Mouse (Mus musculus) frontal cortex, postnatal 25 days (tissue): Measurements from ENCODE around the gene Tmem39a.

Source experiments
- DNase-seq, 2 experiments: peaks; one replicate each; pipeline ENCODE4 v3.0.0; 2022; ENCODE audit warnings: low spot score in 2 of 2

The Tmem39a gene

DNA sequence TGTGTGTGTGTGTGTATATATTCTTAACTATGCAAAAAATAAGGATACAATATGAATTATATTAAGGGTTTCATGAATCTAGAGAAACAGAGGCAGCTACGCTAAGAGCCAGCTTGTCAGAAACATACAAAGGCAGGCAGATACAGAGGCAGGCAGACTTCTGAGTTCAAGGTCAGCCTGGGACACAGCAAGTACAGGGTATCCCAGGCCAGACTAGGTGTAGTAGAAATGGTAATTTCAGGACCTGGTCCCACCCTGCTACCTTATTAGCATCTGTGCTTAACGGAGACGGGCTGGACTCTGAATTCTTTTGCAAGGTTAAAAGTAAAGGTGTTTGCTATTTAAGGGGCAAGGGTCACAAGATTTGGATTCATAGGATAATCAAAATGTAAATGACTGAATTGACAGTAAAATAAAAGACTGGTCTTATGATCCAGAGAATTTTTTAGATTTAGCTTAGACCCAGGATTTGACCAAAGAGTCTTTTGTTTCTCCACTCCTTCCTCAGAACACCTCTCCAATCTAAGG, at the start of gene Tmem39a:
Tmem39a (plus strand) TSS at position 478 of the 528 bp plus-strand sequence.
- no peak for DNase-seq

DNA sequence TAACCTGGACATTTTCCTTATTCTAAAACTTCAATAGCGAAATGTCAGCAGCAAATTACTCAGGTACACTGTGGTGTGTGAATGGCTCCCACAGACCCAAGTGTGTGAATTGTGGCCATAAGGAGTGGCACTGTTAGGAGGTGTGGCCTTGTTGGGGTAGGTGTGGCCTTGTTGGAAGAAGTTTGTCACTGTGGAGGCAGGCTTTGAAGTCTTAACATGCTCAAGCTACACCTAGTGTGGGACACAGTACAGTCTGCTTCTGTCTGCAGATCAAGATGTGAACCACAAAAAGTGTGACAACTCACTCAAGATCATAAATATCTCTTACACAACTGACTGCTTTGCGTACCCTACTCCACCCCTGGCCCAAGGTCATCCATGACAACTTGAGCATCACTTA, 47.7 kb upstream of the Tmem39a start:
- no peak for DNase-seq

DNA sequence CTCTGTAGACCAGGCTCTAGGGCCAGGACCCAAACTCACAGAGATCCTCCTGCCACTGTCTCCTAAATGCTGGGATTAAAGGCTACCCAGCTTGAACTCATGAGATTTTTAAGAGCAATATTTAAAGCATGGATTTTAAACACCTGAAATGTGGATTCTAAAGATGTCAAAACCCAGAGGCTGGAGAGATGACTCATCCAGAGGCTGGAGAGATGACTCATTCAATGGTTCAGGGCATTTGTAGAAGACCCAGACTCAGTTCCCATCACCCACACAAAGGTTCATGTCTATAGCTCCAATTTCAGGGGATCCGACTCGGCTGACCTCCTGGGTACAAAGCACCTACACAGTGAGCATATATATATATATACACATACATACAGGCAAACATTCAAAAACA, 39.4 kb upstream of the Tmem39a start:
- no peak for DNase-seq

DNA sequence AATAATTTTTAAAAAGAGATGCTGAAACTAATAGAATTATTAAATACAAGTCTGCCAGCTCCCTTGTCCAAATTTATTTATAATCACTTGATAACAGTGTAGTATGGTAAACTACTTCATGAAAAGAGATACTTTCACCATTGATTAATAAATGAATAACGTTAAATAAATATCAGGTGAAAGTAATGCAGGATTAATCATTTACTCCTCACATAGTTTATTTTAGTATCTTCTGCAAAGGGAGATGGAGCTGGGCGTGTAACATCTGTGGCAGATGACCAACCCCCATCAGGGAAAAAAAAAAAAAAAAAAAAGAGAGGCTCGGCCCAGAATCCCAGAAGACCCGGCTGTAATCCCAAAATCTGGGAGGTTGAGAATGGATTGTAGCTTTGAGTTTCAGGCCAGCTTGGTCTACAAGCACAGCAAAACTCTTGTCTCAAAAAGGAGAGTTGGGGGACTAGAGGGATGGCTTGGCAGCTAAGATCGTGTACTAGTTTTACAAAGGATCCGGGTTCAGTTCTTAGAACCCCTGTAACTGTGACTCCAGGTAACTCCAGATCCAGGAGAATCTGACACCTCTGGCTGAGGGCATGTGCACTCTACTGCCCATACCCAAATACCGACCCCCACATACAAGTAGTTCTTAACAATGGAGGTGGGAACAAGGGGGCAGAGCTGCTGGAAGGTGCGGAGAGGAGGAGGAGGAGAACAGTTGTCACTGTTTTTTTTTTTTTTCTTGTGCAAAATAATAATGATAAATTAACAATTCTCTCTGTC, 37.1 kb upstream of the Tmem39a start:
- no peak for DNase-seq

DNA sequence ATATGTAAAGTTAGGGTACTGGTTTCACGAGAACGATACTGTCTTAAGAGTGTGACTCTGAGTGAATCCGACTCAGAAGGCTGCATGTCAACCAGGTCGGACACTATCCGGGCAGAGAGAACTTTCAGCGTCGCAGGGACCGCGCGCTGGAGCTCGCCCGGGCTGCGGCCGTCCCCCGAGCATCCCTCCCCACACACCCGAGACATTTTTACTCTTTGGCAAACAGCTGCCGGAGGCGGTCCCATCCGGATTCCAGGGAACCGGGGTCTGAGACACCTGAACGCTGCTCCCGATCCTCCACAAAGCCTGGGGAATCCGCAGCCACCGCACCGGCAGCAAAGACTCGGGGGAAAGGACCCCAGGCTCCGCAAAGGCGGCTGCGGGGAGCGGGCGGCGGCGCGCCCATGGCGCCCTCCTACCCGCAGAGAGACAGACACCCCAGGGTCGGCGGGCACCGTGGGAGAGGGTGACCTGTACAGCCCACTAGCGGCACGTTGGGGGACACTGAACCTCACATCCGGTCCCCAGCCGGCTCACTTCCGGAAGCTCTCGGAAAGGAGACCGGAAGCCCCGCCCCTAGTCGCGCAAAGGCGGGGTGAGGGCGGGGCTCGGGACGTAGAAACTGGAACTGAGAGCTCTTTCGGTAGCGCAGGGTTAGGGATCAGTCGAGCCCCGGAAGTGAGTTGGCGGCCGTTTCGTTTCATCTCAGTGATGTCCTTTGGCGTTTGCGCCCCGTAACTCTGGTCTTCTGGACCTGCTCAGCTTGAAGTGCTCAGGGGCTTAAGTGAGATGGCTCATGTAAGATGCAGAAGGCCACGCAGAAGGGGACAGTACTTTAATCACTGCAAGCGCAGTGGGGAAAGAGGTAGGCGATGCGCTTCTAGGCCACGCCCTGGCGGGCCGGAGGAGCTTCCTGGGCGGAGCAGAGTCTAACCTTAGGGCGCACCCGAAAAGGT, 36.1 kb upstream of the Tmem39a start, which contains the start of gene Timmdc1:
Timmdc1 (minus strand) TSS at position 535 of the 956 bp plus-strand sequence.
- peak; percentile 92 for DNase-seq

DNA sequence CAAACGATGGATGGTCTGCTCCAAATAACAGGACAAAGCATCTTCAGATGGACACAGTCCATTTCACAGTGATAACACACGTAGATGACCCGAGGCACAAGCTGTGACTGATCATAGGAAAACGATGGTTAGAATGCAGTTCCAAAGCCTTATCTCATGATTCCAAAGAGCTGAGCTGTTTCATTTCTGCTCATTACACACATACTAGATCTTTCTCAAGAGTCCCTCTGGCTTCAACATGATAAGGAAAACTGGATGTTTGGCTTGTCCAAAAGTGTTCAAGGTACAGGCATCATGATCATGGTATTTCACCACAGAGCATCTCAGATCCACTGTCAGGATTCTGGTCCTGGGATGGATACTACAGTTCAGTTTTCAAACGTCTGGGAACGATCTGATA, 32.2 kb upstream of the Tmem39a start:
- DNase-seq, result no peak

DNA sequence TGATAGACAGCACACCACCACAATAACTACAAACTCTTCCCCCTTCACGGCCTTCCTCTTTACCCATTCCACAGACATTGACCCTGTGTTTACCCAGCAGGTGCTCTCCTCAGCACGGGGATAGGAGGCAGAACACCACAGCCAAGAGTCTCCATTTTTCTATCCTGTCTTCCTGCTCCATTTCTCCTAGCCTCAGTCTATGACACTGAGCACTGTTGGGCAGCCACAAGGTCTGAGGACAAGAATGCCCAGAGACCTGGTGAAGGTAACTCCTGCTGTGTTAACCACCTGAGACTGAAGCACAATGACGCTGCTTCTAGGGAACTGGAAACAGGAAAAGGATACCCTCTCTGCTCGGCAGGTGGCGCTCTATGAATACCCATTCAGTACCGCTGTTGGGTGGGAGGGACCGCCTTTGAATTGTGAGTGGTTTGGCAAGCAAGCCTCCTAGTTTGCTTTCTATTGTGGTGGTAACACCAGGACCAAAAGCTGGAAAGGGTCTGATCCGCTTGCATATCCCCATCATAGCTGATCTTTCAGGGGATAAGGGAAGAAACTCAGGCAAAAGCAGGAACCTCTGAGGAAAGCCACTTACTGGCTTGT, 21.9 kb upstream of the Tmem39a start:
- DNase-seq, result peak; percentile 67 to 73

DNA sequence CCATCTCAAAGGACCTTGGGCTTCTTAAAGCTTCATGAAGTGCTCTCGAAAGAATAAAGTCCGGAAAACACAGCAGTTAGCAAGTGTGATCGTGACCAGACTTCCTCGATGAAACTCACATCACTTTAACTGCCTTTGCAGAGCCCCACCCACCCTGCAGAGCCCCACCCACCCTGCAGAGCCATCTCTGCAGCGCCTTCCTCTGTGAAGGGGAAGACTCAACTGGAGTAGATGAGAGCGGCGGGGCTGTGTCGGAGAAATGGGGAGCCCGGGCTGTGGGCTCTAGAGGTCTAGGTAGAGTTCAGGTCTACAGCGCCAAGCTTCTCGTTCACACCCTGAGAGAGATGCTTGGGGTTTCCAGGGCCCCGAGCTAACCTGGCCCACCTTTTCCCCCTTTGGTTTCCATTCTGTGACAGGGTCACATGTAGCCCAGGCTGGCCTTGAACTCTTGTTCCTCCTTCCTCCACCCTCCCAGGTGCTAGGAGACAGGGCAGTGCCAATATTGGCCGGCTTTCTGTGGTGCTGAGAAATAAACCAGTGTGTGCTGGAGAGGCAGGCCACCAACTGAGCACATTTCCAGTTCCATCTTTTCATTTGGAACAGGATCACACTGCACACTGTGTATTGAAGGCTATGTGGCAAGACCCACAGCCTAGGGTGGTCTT, 19.6 kb upstream of the Tmem39a start:
- no peak for DNase-seq

DNA sequence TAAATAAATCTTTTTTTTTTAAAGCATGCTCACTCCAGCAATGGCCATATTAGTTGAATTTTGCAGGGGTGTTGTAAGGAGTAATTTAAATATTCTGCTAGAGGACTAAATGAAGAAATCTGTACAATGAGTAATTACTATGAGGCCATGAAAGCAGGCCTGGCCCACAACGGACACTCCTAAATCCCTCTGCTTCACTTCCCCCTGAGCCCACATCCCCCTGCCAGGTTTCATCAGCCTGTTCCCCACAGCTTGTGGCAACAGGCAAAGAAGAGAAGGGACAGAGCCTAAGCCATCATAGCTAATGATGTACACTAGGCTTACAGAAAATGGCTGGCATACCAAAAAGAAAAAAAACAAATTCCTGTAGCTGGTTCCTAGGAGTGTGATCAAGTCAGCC, 10.5 kb upstream of the Tmem39a start:
- DNase-seq, result no peak

DNA sequence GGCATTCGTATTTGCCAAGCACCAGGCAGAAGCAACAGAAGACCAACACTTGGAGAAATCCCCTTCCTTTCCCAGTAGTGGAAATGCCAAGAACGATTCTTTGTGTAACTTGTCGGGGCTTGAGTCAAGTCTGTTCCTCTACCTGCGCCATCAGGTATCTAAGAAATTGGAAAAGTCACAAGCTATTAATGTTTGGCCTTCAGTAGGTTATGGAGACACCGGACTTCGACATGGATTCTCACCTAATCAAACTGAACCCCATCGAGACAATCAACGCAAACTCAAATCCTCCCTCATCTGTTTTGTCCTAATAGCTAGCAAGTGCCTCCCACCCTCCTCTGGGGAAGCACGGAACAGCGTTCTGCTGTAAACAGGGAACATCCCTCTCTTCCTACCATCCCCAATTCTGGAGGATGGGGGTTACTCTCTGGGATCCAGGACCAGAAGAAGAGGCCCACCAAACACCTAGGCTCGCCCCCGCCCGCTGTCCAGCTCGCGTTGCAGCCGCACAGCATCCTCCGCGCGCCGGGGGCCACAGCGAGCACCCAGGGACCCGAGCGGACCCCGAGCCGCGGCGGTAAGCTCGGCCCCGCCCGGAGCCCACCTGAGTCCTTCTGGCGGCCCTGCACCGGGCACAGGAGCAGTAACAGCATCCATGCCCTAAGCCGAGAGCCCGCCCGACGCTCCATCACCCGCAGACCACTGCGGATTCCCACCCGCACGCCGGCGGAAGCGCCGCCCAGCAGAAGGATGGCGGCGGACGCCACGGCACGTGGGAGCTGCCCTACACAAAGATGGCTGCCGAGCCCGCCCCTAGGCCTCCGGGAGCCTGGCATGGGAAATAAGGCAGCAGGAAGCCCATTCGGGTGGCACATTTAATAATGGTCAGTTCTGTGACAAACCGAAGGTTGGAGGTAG, 8.8 kb upstream of the Tmem39a start, which contains the start of gene Poglut1:
Poglut1 (minus strand) TSS at position 780 of the 918 bp plus-strand sequence.
- peak; percentile 68 to 70 for DNase-seq

DNA sequence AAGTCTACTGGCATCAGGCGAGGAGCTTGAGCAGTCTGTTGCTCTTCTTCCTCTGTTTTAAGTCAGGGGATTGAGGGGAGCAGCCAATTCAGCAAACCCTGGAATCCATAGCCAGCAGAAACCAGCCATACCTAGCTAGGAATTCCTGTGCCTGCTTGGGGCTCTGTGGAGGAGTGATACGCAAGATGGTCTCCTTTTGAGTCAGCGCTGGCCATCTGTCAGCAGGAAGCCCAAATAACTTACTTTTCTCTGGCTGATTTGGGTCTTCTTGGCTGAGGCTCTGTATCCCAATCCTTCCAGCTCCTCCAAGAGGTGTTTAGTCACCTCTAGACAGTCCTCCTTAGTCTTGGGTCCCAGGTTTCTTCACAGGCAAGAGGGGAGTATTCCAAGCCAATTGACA, 2.5 kb upstream of the Tmem39a start:
- DNase-seq, result no peak

DNA sequence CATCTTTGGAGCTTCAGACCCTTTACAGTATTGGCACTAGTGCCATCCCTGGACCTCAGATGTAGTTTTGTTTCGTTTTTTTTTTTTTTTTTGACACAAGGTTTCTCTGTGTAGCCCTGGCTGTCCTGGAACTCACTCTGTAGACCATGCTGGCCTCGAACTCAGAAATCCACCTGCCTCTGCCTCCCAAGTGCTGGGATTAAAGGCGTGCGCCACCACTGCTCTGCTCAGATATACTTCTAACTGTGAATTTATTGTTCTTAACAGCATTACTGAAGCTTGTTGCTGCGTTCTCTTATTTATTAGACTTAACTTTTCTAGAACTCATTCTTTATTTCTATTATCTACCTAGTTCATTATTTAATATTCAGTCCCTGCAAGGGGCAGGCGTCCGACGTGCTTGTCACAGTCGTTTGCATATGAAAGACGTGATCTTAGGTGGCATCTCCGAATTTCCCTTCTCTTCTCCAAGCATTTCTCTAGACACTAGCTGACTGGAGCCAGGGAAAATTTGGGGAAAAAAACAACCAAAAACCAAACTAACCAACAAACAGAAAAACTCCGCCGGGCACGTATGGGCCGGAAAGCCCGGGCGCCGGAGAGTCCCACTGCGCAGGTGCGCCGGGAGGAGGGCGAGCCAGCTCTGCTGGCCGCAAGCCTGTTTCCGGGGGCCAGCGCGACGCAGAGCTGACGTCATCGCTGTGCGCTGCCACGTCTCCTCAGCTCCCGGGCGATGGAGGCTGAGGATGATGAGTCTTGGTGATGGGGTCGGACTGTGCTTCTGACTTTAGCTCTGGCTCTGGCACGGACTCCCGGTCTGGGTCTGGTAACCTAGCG, 3.9 kb downstream of the Tmem39a start:
- peak; percentile 88 to 93 for DNase-seq

DNA sequence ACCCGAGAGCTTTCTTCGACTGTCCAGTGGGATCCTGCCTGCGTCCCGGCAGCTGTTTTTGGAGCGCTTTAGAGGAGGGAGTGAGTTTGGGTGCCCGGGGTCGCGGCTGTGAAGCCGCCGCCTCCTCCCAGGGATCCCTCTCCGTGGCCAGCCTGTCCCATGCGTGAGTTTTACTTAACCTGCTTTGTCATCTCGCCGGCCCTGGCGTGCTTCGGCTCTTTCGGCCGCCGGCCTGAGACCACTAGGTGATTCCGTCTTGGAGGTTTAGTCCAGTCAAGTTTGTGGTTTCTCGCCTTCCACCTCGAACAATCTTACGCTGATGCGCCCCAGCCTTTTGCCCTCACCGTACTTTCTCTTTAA, 4.5 kb downstream of the Tmem39a start:
- no peak for DNase-seq

DNA sequence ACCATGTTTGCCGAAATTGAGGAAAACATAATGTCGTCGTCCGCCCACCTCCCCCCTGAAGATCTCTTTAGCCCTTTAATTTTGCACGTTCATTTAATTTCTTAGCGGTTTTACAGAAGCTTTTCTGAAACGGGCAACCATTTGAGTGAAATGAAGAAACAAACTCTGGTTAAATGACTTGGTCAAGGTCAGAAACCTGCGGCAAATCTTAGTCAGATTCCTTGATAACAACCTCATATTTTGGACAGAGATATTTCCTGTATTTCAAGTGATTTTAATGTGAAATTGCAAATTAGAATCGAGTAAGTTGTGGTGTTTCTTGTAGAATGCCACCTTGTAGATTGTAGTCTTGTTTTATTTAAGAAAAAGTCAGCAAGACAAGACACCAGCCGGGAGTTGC, 5.0 kb downstream of the Tmem39a start:
- DNase-seq, result no peak

DNA sequence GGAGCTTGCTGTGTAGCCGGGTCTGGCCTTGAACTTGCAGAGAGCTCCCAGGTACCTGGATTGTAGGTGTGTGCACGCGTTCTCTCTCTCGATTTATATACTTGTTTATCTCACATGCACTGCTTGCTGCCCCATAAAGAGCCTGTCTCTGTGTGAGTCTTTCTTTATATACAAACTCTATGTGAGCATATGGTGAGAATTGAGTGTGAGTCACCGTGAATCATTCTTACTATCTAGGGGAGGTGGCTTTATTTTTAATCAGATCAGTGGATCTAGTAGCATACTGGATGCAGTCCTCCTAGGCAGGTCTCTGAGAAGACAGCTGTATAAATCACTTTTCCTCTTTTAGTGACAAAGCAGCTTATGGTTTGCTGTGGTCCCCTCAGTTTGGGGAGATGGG, 9.7 kb downstream of the Tmem39a start:
- DNase-seq, result no peak

DNA sequence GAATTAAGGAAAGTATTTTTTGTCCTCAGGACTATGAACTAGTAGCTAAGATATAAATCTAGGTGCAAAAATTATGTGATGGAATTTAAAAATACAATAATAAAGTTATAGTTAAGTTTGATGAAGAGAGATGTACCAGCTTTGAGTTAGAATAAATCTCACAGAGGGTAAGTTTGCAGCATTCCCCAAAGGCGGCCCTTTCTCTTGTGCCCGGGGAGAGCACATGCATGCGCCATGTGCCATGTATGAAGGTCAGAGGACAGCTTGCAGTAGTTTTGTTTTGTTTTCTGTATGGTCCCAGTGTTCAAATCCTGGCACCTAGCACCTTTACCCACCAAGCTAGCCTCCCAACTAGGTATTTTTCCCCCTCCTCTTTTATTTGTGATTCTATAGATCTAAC, 13.0 kb downstream of the Tmem39a start:
- DNase-seq, result no peak

DNA sequence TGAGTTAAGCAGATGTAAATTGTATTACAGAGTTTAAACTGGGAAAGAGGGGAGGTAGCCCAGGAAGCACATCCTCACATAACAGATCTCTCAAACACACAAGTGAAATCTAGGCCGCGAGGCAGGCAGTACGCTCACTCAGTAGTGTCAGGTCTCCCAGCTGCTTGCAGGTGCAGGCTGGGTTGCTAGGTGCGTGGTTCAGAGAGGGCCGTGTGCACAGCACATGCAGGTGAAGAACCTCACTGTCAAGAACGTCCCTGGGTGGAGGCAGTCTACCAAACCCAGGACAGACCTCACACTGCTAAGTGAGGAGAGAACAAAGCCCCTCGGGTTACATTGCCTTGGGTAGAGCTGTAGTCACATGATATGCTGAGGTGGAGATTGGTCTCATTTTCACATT, 26.3 kb downstream of the Tmem39a start:
- no peak for DNase-seq

DNA sequence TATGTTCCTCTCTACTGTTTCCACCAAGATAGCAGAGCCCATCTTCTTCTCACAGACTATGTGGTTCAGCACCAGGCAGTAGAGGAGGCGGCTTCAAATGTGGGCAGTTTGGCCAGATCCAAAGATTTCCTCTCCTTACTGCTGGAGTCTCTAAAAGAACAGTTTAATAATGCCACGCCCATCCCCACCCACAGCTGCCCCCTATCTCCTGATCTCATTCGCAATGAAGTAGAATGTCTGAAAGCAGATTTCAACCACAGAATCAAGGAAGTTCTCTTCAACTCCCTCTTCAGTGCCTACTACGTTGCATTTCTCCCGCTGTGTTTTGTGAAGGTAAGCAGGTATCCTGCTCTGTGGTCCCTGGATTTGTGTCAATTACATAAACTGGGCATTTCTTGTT, 26.7 kb downstream of the Tmem39a start:
- no peak for DNase-seq

DNA sequence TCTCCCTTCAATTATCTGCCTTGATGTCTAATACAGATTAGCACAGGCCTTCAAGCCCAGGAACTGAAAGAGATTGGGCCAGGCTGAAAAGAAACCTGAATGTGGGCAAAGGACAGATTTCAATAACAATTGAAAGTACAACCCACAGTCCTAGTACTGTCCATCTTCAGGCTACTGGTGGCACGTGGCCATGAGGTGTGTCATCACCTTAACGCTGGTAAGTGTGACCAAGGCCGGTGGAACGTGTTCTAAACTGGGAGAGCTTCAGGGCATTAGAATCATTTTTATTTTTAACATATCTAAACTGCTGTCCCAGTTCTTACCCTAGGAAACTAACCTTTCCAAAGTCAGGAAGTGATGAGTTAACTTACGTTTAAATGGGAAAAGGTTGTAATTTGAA, 28.7 kb downstream of the Tmem39a start:
- no peak for DNase-seq

DNA sequence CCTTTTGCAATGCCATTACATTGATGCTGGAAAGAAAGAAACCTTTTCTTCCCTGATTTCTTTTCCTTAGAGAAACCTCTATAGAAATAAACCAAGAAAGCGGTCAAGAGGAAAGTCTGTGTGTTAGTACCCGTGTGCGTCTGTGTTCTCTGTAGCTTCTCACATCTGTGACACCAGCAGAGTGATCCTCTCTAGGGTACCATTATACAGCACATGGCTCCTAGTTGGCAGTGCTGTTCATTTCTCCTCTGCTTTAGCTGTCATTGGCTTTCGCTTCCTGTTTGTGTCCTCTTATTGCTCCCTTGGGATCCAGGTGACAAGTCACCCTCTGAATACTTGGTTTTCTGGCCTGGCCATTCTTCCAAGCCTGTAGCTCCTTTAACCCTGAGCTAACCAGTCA, 29.1 kb downstream of the Tmem39a start:
- no peak for DNase-seq
